Mouse (Mus musculus): Measurements from ENCODE around the gene 1700021F05Rik.

DNA sequence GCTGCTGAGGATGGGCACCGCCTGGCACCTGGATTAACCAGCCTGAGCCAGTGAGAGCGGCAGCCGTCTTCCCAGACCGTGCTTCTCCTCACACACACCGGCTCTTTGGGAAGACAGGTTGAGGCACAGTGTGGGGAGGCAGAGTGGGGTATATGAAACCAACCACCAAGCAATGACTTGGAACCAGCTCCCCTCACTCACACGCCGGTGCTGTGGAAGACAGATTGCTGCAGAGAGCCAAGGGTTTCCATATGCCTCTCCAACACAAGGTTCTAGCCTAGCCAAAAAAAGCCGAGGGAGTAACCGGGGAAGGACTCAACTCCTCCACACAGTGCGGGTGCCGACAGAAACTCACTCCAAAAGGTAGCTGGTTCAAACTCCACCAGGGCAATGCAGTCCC lies 18.5 kb upstream of the 1700021F05Rik start:
- TF ChIP-seq CTCF (IDR thresholded peaks at IDR 0.05; ENCODE audit: extremely low read depth, insufficient read depth, insufficient read length, insufficient replicate concordance) (no peak), POLR2A (IDR thresholded peaks at IDR 0.05; ENCODE audit: low read depth, low read length) (no peak)
